Mouse (Mus musculus) spleen, adult 18-20 months (tissue): Measurements from ENCODE around the gene Plk5.

Source experiments
- DNase-seq, 2 experiments: peaks; one replicate each; pipeline ENCODE4 v3.0.0; 2022; ENCODE audit warnings: mixed read lengths in 2 of 2

The Plk5 gene

GRCm38 (mm10) chr10:80357994-80358639 lies 1.9 kb downstream of the Plk5 start:
- no peak for DNase-seq

GRCm38 (mm10) chr10:80363734-80364133 lies 7.5 kb downstream of the Plk5 start:
- no peak for DNase-seq

- no peak for DNase-seq
Measured at GRCm38 (mm10) chr10:80365736-80366135, 9.5 kb downstream of the Plk5 start.

GRCm38 (mm10) chr10:80367954-80368353 lies 11.7 kb downstream of the Plk5 start:
- DNase-seq = no peak

GRCm38 (mm10) chr10:80368392-80368791 lies 12.1 kb downstream of the Plk5 start:
- no peak for DNase-seq

GRCm38 (mm10) chr10:80369995-80370747 lies 13.9 kb downstream of the Plk5 start:
- peak in 1 of 2 experiments; percentile 37 for DNase-seq

- peak; percentile 54 to 73 for DNase-seq
Measured at GRCm38 (mm10) chr10:80371411-80371966, 15.2 kb downstream of the Plk5 start.

- no peak for DNase-seq
Measured at GRCm38 (mm10) chr10:80371983-80372382, 15.7 kb downstream of the Plk5 start.

GRCm38 (mm10) chr10:80372706-80373105 lies 16.4 kb downstream of the Plk5 start:
- DNase-seq = no peak

GRCm38 (mm10) chr10:80374063-80374462 lies 17.8 kb downstream of the Plk5 start:
- peak; percentile 52 to 73 for DNase-seq

GRCm38 (mm10) chr10:80376160-80376559 lies 19.9 kb downstream of the Plk5 start:
- DNase-seq = peak; percentile 77 to 88

GRCm38 (mm10) chr10:80377716-80378115 lies 21.5 kb downstream of the Plk5 start:
- no peak for DNase-seq

- DNase-seq = no peak
Measured at GRCm38 (mm10) chr10:80382641-80383365, 26.5 kb downstream of the Plk5 start.

- no peak for DNase-seq
Measured at GRCm38 (mm10) chr10:80383431-80383830, 27.2 kb downstream of the Plk5 start.

GRCm38 (mm10) chr10:80384115-80384639 lies 27.9 kb downstream of the Plk5 start:
- DNase-seq = no peak

GRCm38 (mm10) chr10:80384709-80385108 lies 28.4 kb downstream of the Plk5 start:
- no peak for DNase-seq

- DNase-seq = no peak
Measured at GRCm38 (mm10) chr10:80385310-80385709, 29.1 kb downstream of the Plk5 start.

GRCm38 (mm10) chr10:80385811-80386734 lies 29.8 kb downstream of the Plk5 start:
- no peak for DNase-seq

- no peak for DNase-seq
Measured at GRCm38 (mm10) chr10:80386735-80387471, 30.6 kb downstream of the Plk5 start.

- DNase-seq = peak; percentile 83 to 90
Measured at GRCm38 (mm10) chr10:80387522-80387959, 31.3 kb downstream of the Plk5 start, which contains the start of gene Mex3d. Gene Mex3d (minus strand): TSS chr10:80387659.

GRCm38 (mm10) chr10:80388731-80389130 lies 32.5 kb downstream of the Plk5 start:
- no peak for DNase-seq
